Mouse (Mus musculus) limb, embryonic 14.5 days (tissue): ENCODE results near the gene Minar1. TPM values are rescaled to one million over a fixed set of nuclear protein-coding genes. Genes with fewer than 3 reads are reported as not detected.

Experiments
- ATAC-seq: fragments of 200-750 bp; cut with Nextera tagmentation; 2 replicates; pipeline ENCODE4 v1.8.0; 2017; ENCODE audit warnings: low read depth, moderate number of reproducible peaks, moderate TSS enrichment; ENCODE audit not compliant: low FRiP score
- DNase-seq: peaks from one replicate; pipeline ENCODE4 v3.0.0-alpha.2; 2015; ENCODE audit warnings: low spot score
- H3K27ac ChIP-seq: fragments of 300-500 bp; sonication (generic); replicated peaks from 2 replicates; pipeline ENCODE4 v1.5.1; 2014; ENCODE audit warnings: low read depth, mild to moderate bottlenecking, low read length, moderate library complexity, mixed read lengths
- H3K27me3 ChIP-seq: fragments of 300-500 bp; sonication (generic); 2 replicates; pipeline ENCODE4 v1.6.1; 2014; ENCODE audit warnings: low read length, mixed read lengths; ENCODE audit not compliant: control insufficient read depth, insufficient read depth
- H3K36me3 ChIP-seq: fragments of 300-500 bp; sonication (generic); 2 replicates; pipeline ENCODE4 v1.6.1; 2014; ENCODE audit warnings: mild to moderate bottlenecking, low read length, moderate library complexity, mixed read lengths; ENCODE audit not compliant: control insufficient read depth, insufficient read depth
- H3K4me1 ChIP-seq: fragments of 300-500 bp; sonication (generic); 2 replicates; pipeline ENCODE4 v1.6.1; 2014; ENCODE audit warnings: antibody characterized with exemption, low read length, mixed read lengths; ENCODE audit not compliant: control insufficient read depth, insufficient read depth
- H3K4me2 ChIP-seq: fragments of 300-500 bp; sonication (generic); replicated peaks from 2 replicates; pipeline ENCODE4 v1.6.1; 2014; ENCODE audit warnings: low read depth, mild to moderate bottlenecking, low read length, moderate library complexity; ENCODE audit not compliant: severe bottlenecking
- H3K4me3 ChIP-seq: fragments of 300-500 bp; sonication (generic); replicated peaks from 2 replicates; pipeline ENCODE4 v1.5.1; 2014; ENCODE audit warnings: low read length
- H3K9ac ChIP-seq: fragments of 300-500 bp; sonication (generic); 2 replicates; pipeline ENCODE4 v1.6.1; 2014; ENCODE audit warnings: mild to moderate bottlenecking, low read depth, low read length, moderate library complexity; ENCODE audit not compliant: severe bottlenecking
- H3K9me3 ChIP-seq: fragments of 300-500 bp; sonication (generic); 2 replicates; pipeline ENCODE4 v1.6.1; 2016; ENCODE audit warnings: low read length; ENCODE audit not compliant: control insufficient read depth
- POLR2A ChIP-seq: fragments of 200-500 bp; IDR thresholded peaks from 2 replicates; pipeline ENCODE4 v1.8.0; 2012; ENCODE audit warnings: inconsistent platforms, mild to moderate bottlenecking, moderate library complexity, borderline replicate concordance; ENCODE audit not compliant: insufficient read depth, insufficient read length; ENCODE audit errors: extremely low read depth
- WGBS: fragments of 180-500 bp; shearing (Covaris S2); extraction: QIAGEN DNeasy Blood & Tissue Kit; methylation state at CpG from one replicate; pipeline ENCODE4 v1.1.7; 2014; 5-methylcytosine and 5-hydroxymethylcytosine counted together
- polyA plus RNA-seq, 2 experiments: library from polyadenylated mRNA; depleted of rRNA in 1 of 2; stranded (reverse) in 1 of 2; unstranded in 1 of 2; fragments of >200 nt; fragmentation: Nextera tagmentation in 1 of 2; extraction: Ambion mirVana in 1 of 2; gene quantifications; 2 replicates each; pipeline versions ENCODE4 v1.2.1 to v1.2.3; 2012 to 2014

Gene Minar1
- polyA plus RNA-seq, 2 experiments, result 0.40 to 0.41 TPM

DNA sequence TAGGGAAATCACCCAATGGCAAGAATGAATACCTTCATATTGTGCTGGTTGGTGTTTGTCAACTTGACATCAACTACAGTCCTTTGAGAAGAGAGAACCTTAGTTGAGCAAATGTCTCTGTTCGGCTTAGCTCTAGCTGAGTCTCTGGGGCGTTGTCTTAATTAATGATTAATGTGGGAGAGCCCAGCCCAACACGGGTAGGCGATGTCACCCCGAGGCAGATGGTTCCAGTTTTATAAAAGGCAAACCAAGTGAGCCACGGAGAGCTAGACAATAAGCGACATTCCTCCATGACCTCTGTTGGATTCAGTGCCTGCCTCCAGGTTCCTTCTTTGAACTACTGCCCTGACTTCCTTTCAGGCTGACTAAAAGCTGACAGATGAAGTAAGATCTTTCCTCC, 15.6 kb downstream of the Minar1 start:
- 81% methylated on average over 7 of the region's 7 CpGs for WGBS
- Histone ChIP-seq H3K27me3 (no peaks in the 10 kb centered on the region), H3K4me1 (no peaks in the 10 kb centered on the region), H3K4me3 (no peak overlapping the region), H3K36me3 (no peaks in the 10 kb centered on the region), H3K27ac (no peak overlapping the region), H3K9ac (no peak overlapping the region), H3K4me2 (no peak overlapping the region), H3K9me3 (no peaks in the 10 kb centered on the region)
- DNase-seq (no peak), ATAC-seq (no peak)
- TF ChIP-seq POLR2A, result no peak

GRCm38 (mm10) chr9:89606256-89606655, 16.7 kb downstream of the Minar1 start:
- Histone ChIP-seq H3K27me3 (no peaks in the 10 kb centered on the region), H3K4me2 (no peak overlapping the region), H3K4me3 (no peak overlapping the region), H3K4me1 (no peaks in the 10 kb centered on the region), H3K9me3 (no peaks in the 10 kb centered on the region), H3K9ac (no peak overlapping the region), H3K27ac (no peak overlapping the region), H3K36me3 (no peaks in the 10 kb centered on the region)
- TF ChIP-seq POLR2A, result no peak
- ATAC-seq, result no peak
- DNase-seq, result no peak
- 31% methylated on average over 11 of the region's 11 CpGs for WGBS

GRCm38 (mm10) chr9:89601891-89602290, 21.0 kb downstream of the Minar1 start:
- Histone ChIP-seq H3K36me3 (no peaks in the 10 kb centered on the region), H3K4me3 (no peak overlapping the region), H3K4me2 (no peak overlapping the region), H3K27me3 (no peaks in the 10 kb centered on the region), H3K9me3 (no peaks in the 10 kb centered on the region; the same call in 1 of the 2 replicates), H3K9ac (no peak overlapping the region), H3K27ac (no peak overlapping the region), H3K4me1 (no peaks in the 10 kb centered on the region)
- no peak for TF ChIP-seq POLR2A
- 87% methylated on average over 9 of the region's 9 CpGs for WGBS
- DNase-seq (no peak), ATAC-seq (no peak)

GRCm38 (mm10) chr9:89600677-89601076, 22.2 kb downstream of the Minar1 start:
- H3K4me2 ChIP-seq, result no peak overlapping the region
- TF ChIP-seq POLR2A, result no peak
- H3K27me3 ChIP-seq, result no peaks in the 10 kb centered on the region
- H3K4me3 ChIP-seq, result no peak overlapping the region
- no peak for DNase-seq
- H3K4me1 ChIP-seq, result no peaks in the 10 kb centered on the region
- no peaks in the 10 kb centered on the region; the same call in 1 of the 2 replicates for H3K9me3 ChIP-seq
- WGBS, result 89% methylated on average over 7 of the region's 7 CpGs
- no peak overlapping the region for H3K27ac ChIP-seq
- no peak for ATAC-seq
- H3K9ac ChIP-seq, result no peak overlapping the region
- no peaks in the 10 kb centered on the region for H3K36me3 ChIP-seq

DNA sequence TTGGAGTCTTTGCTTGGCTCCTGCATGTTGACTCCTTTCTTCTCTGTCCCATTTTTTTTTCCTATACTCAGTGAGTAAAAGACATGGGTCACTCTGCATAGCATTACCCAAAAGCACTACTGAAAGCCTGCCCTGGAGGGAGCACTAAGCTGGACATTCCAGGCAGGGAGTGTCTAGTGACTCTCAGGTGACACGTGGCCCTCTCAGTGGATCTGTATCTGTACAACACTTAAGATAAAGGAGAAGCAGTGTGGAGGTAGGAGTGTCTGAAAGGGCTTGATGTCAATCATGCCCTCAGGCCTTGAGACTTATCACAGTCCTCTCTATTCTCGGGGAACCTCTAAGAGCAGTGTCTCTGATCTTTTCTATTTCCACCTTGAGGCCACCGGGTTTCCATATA, 25.9 kb downstream of the Minar1 start:
- no peak overlapping the region for H3K27ac ChIP-seq
- H3K9ac ChIP-seq, result no peak overlapping the region
- H3K4me3 ChIP-seq, result no peak overlapping the region
- H3K4me1 ChIP-seq, result no peaks in the 10 kb centered on the region
- WGBS, result 68% methylated on average over 3 of the region's 3 CpGs
- H3K9me3 ChIP-seq, result no peaks in the 10 kb centered on the region; the same call in 1 of the 2 replicates
- H3K27me3 ChIP-seq, result no peaks in the 10 kb centered on the region
- H3K4me2 ChIP-seq, result no peak overlapping the region
- ATAC-seq (no peak), DNase-seq (no peak)
- no peaks in the 10 kb centered on the region for H3K36me3 ChIP-seq
- TF ChIP-seq POLR2A, result no peak

- no peak overlapping the region for H3K9ac ChIP-seq
- no peaks in the 10 kb centered on the region for H3K27me3 ChIP-seq
- no peak overlapping the region for H3K4me2 ChIP-seq
- TF ChIP-seq POLR2A, result no peak
- WGBS, result 82% methylated on average over 5 of the region's 5 CpGs
- H3K36me3 ChIP-seq, result no peaks in the 10 kb centered on the region
- H3K4me3 ChIP-seq, result no peak overlapping the region
- ATAC-seq (no peak; the same call in 1 of the 2 replicates), DNase-seq (no peak)
- H3K9me3 ChIP-seq, result no peaks in the 10 kb centered on the region; the same call in 1 of the 2 replicates
- H3K27ac ChIP-seq, result no peak overlapping the region
- no peaks in the 10 kb centered on the region for H3K4me1 ChIP-seq
Measured at GRCm38 (mm10) chr9:89596392-89596791, 26.5 kb downstream of the Minar1 start.
